Mouse (Mus musculus) left cerebral cortex, adult 11 months (tissue): ENCODE measurements around the gene Igsf21.

Source experiments
- DNase-seq: peaks from one replicate; pipeline ENCODE4 v3.0.0; 2022; ENCODE audit warnings: low spot score

Gene Igsf21

DNA sequence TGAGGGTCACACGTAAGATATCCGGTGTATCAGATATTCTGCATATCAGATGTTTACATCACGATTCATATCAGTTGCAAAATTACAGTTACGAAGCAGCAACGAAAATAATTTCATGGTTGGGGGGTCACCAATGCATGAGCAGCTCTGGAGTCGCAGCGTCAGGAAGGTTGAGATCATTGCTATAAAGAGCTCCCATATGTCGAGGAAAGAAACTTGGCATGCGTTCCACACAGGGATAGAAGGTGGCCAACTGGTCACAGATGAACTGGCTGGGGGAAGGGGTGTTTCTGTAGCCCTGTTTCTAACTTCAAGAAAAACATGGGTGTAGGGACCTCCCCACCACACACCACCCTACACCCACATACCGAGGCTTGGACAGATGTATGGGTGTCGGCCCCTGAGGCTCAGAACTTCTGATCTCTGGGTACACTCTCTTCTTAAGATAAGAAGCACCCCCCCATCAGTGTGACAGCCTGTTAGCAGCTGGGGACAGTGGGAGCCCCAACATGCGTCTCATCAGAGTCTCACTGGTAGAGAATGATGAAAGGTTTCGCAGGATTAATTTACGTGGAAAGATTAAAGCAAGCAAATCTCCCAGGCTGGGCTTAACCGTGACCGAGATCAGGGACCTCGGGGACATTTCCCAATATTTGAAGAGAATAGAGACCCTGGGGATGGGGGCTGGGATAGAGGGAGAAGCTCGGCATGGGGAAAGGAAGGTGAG lies 54.1 kb downstream of the Igsf21 start:
- no peak for DNase-seq

DNA sequence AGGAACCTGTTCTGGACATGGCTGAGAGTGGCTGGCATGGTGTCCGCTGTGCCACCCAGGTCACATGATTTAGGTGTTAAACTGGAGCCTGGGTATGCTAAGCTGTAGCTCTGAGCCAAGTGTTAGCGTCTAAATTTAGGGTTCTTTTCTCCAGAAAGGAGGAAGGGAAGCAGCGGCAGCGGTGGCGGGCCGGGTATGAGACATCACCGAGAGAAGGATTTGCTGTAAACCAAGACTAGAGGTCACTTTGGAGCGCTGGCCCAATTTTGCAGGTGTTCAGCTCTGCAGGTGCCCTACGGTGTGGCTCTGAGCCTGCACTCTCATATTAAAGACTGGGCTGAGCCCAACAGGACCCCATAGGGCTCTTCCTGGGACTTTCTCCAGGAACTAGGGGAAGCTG lies 57.0 kb downstream of the Igsf21 start:
- peak; percentile 14 for DNase-seq

DNA sequence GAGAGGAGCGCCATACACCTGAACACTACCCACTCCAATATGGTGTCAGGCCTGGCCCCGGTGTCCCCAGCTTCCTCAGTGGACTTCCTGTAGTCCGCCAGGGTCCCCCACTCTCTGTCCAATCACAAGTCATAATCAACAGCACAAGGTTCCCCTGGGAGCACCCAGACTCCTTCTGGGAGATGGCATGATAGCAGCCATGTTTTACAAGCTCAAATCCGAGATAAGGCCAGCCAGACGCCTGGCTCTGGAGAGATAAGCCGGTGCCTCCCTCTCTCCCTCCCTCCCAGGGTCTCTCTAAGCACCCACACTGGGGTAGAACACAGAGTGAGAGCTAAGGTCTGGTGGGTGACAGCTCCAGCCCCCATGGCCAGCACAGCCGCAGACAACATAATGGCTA lies 58.0 kb downstream of the Igsf21 start:
- no peak for DNase-seq

DNA sequence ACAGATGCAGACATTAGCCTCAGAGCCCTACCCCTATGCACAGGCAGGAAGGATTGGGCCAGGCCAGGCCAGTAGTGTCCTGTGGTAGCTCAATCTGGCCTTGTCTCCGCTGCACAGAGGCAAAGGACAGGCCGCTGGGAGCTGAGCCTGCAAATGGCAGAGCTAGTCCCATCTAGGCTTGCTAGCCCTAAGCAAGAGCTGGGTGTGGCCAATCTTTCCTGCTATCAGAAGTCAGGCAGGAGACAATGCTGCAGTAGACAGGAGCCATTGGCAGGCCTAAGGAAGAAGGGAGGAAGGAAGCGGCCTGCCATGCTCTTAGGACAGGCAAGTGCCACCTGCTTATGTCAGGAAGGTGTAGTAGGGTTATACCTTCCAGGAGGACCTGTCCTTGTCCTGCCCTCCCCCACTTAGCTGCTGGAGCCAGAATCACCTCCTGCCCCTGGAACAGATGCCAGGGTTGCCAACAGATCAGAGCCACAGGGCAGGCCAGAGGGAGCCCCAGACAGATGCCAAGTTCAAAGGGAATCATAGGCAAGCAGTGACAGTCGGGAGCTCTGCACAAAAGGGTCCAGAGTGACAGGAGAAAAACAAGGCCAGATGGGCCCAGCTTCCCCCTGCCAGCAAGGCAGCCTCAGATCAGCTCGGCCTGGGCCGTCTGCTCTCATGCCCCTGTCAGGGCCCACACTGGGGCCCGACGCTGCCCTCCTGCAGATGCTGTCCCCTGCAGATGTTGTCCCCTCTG lies 59.0 kb downstream of the Igsf21 start:
- no peak for DNase-seq

DNA sequence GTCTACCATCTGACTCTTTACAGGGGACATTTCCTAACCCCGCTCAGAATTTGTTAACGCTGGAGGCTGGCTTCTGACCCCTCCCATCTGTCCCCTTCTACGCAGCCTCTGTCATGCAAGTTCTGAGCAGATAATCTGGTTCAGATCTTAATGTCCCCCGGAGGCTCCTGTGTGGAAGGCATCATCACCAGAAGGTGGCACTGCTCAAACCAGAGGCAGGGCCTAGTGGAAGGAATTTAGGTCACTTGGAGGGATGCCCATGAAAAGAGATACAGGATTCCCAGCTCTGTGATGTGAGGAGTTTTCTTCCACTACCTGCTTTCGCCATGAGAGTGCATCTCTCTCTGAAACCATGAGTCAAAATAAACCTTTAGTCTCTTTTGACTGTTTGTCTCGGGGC lies 67.0 kb downstream of the Igsf21 start:
- no peak for DNase-seq

DNA sequence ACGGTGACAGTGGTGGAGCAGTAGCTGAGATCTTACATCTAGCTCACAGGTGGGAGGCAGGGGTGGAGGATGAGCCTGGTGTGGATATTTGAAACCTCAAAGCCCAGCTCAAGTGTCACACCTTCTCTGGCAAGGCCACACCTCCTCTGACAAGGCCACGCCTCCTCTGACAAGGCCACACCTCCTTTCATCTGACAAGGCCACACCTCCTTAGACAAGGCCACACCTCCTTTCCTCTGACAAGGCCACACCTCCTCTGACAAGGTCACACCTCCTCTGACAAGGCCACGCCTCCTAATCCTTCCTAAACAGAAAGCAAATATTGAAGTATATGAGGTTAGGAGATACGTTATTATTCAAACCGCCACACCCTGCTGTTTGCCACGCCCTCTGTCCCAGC lies 69.5 kb downstream of the Igsf21 start:
- no peak for DNase-seq

DNA sequence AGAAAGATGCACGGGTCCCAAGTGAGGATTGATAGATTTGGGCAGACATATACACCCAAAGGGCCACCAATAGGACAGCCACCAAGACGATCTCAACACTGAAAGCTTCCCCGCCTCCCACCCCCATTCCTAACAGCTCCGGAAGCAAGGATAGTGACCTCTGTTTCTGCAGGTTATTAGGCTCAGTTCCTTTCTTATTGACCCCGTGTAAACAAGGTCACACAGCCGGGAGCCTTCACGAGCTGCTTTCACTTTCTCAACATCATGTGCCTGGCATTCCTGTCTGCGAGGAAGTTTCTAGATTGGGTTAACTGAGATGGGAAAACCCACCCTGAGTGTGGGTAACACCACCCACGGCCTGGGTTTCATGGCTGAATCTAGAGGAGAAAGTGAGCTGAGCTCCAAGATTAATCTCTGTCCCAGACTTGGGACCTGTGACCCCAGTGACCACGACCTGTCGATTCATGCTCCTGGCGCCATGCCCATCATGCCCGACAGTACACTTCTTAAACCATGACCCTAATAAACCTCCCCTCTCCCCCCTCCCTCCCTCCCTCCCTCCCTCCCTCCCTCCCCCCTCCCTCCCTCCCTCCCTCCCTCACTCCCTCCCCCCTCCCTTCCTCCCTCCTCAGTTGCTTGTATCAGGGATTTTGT lies 72.7 kb downstream of the Igsf21 start:
- DNase-seq, result no peak

DNA sequence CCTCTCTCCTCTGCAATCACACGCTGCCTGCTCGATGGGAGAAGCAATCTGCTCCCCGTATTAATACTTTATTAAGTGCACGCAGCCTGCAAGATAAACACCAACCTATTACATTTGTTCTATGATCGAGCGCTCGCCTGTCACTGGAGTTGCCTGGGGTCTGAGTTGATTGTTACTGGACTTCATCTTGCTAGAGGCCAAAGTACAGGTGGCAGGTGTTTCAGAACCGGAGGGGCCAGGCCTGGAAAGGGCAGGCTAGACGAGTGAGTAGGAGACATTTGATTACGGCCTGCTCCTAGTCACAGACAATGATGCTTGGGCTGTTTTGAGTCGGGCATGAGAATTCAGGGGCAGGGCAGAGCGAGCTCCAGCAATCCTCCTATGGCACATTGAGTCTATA lies 73.5 kb downstream of the Igsf21 start:
- DNase-seq, result no peak

DNA sequence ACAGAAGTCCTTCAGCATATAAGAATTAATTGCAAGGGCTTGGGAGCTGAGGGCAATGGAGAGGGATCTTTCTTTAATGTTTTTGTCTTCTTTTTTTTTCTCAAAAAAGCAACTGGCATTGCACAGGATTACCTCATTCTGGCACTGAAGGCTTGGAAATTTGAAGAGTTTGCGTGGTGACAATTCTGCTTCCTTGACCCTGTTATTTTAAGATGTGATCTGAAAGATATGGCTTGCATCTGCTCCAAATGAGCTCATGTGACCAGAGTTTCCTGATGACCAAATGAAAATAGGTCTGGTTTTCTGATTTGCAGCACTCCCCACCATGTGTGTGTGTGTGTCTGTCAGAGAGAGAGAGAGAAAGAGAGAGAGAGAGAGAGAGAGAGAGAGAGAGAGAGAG lies 74.7 kb downstream of the Igsf21 start:
- no peak for DNase-seq

DNA sequence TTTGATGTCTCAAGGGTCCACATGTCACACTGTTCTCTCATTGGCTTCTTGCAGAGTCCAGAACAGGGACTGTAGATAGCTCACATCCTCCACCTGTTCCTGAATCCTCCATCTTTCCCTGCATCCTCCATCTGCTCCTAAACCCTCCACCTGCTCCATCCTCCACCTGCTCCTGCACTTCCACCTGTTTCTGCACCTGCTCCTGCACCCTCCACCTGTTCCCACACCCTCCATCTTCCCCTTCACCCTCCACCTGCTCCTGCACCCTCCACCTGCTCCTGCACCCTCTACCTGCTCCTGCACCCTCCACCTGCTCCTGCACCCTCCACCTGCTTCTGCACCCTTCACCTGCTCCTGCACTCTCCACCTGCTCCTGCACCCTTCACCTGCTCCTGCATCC lies 75.4 kb downstream of the Igsf21 start:
- no peak for DNase-seq

DNA sequence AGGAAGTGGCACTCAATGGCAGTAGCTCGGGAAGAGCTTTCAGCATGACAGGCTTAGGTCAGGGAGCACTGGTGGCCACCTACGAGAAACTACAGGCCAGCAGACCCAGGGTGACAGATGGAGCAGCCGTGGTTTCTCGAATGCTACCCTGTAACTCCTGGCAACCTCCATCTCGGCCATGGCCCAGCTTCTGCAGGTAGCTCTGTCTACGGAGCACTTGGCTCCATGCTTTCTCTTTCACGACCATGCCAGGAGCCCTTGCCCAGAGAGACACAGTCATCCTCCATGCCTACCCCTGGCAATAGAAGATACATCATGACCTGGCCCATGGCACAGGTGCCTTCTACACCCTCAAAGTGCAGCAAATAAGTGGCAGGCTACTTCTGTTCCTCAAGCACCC lies 80.7 kb downstream of the Igsf21 start:
- DNase-seq, result no peak

DNA sequence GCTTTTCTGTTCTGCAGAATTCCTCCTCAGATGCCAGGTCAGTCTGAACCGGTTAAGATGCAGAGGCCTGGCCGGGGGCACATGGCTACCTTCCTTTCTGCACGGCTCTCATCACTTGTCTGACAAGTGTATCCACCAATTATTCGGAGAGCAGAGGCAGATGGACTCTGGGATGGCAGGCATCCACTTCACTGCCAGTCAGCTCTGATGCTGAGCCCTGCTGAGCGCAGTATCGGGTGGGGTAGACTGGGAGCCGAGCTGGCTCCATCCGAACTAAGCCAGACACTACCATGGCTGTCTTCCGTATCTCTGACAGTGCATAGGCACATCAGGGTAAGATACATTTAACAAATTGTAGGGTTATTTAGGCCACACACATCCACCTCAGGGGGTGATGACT lies 81.9 kb downstream of the Igsf21 start:
- no peak for DNase-seq

DNA sequence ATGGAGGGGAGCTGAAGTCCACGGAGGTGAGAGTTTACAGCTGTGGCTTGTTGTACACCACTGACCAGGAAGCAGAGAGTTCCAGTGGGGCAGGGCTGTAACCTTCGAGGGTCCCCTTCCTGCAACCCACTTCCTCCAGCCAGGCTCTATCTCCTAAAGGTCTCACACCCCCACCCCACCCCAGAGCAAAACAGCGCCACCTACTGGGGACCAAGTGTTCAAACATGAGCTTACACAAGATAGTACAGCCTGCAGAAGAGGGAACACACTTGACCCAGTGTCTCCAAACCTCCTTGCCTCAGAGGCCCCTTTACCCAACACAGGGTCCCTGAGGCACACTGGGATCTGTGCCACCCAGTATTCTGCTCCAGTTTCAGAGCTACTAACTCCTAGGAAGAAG lies 87.0 kb downstream of the Igsf21 start:
- no peak for DNase-seq

DNA sequence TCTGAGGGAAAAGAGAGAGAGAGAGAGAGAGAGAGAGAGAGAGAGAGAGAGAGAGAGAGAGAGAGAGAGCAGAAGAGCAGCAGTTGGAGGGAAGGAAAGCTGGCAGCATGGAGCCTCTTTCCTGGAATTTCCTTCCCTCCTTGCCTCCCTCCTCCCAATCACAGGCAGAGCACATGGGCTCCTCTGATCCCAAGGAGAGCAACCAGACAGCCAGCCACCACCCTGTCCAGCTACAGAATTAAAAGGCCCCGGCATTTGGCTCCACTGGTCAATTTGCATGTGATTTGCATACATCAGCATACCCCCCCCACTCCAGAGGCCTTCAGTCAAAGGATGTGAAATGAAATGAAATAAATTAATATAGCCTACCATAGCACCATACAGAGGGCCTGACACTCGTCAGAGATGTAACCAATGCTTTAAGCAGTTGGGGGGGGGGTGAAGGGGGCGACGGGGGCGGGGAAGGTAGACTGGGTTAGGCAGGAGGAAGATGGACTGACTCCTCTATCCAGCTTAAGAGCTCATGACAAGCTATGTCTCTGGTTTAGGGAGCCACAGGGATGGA lies 91.6 kb downstream of the Igsf21 start:
- no peak for DNase-seq

DNA sequence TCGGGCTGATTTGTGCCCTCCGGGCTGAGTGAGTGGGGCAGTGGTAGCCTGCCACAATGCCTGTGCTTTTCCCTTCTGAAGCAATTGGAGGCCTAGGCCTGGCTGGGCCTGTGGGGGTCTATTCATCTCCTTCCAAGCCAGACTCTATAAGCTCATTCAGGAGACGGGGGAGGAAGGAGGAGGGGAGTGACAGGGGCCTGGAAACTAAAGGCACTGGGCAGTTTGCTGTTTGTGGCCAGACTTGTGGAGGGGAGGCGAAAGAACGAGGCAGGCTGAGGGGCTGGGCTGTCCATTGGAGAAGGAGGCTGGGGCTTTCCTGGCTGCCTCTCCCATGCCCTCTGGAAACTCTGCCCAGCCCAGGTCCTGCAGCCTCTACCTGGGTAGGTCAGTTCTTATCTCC lies 92.1 kb downstream of the Igsf21 start:
- no peak for DNase-seq

DNA sequence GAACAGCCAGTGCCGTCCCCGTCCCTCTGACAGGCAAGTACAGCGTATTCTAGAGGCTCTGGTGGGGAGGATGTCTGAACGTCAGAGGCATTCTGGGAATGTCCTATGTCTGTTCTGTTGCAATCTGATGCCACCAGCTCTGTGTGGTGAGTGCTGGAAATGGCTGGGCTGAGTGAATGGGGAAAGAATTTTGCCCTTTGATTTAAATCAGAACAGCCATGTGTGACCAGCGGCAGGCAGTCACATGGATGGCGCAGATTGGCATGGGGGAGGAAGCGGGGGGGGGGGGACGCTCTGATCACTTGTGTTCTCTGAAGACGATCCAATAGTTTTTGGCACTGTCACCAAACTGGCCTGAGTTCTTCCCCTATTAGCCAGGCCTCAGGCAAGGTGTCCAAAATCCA lies 92.9 kb downstream of the Igsf21 start:
- no peak for DNase-seq

DNA sequence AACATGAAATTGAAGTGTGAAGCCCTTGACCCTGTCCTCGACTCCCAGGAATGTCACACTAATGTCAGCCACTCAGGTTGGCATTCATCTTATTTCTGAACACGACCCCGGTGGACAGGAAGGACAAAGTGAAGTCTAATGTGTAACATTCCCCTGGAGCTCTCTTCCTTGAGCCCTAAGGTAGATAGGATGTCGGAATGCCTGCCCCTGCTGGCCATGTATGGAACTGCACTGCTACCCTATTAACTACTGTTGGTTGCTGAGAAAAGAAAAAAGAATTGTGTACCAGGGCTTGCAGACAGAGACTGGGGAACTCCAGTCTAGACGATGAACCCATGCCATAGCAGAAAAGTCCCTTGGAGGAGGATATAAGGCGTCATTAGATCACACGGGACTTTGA lies 93.5 kb downstream of the Igsf21 start:
- no peak for DNase-seq

DNA sequence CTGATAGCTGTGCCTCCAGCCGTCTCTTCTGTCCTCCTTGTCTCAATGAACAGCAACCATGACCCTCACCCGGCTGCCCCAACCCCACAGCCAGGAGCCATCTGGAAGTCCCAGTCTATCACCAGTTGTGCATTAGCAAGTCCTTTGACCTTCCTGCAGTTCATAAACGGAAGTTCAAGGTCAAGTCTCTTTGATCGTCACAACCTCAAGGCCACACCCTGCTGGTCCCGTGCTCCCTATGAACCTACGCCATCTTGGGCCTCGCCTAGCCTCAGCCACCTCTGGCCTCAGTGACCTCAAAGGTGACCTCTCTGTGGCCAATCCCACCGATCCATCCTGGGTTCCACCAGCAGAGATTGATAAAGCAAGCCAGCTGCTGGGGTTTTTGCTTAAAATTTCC lies 96.9 kb downstream of the Igsf21 start:
- DNase-seq, result no peak

DNA sequence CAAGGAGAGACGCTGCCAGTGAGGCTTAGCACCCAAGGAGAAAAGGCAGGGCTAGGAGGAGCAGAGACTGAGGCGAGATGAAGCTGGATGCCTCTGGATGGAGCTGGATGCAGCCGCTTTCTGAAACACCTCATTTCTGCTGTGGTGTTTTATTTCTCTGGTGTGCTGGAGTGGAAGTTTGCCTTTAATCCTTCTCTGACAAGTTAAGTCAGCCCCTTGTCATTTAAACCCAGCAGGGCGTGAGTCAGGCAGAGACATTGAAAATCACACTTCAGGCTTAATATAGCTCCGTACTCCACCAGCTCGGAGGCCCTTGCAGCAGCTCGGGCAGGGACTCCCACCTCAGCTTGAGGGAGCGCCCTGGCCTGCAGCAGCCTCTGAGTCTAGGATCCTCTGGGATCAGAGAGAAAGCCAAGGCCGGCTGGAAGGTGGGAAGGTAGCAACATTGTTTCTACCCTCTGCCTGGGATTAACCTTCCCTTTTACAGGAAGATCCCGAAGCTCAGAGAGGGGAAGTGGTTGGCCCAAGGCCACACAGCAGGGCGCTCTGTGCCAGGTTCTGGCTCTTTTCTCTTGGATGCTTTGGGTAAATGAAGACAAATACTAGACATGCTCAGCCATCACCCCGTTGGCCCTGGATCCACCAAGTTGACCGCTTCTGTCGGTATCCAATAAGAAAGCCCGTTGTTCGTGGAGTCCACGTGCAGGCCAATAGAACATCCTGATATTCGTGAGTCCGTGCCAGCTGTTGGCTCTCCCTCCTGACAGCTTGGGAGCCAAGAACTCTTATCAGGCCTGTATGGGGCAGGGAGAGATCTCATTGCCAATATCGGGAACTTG lies 98.5 kb downstream of the Igsf21 start:
- DNase-seq, result peak; percentile 25

DNA sequence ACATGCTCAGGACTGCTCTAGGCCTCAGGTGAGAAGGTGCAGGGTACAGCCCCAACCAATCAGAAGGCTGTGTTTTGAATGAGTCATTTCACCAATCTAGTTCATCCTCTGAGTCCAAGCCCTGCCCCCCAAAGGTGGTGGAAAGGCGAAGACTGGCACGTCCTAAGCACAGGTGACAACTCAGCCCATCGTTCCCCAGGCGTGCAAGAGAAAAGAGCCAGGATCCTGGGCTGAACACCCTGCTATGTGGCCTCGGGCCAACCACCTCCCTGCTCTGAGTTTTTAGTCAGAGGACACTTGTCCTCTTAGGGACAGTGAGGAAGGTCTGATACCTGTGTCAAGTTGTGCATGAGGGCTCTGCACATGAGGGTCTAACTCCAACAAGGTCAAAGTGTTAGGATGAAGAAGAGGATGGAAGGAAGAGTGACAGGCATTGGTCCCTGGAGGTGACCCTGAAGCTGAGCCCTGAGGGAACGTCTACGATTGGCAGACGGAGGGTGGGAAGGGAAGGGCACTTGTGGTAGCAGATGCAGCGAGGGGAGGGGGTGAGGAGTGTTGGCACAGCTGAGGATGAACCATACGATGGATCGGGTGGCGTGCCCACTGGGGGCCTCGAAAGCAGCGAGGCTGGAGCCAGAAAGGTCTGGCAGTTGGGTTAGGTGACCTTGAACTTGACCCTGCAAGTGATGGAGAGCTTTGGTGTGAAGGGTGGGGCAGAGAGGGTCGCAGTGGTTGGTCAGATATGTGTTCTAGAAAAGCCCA lies 99.3 kb downstream of the Igsf21 start:
- no peak for DNase-seq

DNA sequence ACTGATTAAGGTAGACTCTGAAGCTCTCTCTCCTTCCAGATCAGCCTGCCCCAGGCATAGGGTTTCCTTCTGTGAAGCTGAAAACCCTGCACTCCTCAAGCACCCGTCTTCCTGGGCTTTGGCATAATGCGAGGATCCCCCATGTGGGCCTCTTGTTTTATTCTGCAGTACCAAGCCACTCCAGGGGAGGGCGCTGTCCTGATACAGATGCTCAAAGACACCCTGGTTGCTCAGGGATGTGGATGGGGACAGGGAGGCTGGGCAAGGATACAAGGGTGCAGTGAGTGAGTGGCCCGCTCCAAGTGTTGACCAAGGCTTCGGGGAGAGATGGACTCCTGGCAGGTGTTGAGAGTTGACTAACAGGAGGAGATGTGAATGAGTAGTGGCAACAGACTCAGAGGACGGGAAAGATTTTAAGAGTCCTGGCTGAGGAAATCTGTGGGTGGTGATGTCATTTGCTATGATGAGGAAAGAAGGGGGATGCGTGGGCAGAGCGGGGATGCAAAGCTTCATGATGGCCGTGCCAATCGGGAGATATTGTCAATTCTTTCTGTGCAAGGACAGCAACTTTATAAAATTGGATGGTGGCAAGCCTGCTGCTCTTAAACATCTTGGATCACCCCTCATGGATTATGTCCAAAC lies 102.6 kb downstream of the Igsf21 start:
- DNase-seq, result no peak
